Mouse (Mus musculus) neural tube, embryonic 15.5 days (tissue): ENCODE measurements at regions not wholly inside any gene's neighbourhood (a gene's known extent, or its start where the extent isn't known, plus 50 kb on each side); places are given as distances from the start of the nearest gene placed in this dataset.

Experiments used
- ATAC-seq: fragments of 200-750 bp; cut with Nextera tagmentation; 2 replicates; pipeline ENCODE4 v1.8.0; 2017; ENCODE audit warnings: mild to moderate bottlenecking, moderate TSS enrichment, moderate library complexity; ENCODE audit not compliant: low FRiP score
- H3K27ac ChIP-seq: fragments of 300-500 bp; sonication (generic); replicated peaks from 2 replicates; pipeline ENCODE4 v1.5.1; 2015; ENCODE audit warnings: mild to moderate bottlenecking, inconsistent platforms
- H3K27me3 ChIP-seq: fragments of 300-500 bp; sonication (generic); replicated peaks from 2 replicates; pipeline ENCODE4 v1.6.1; 2015; ENCODE audit warnings: inconsistent platforms
- H3K36me3 ChIP-seq: fragments of 300-500 bp; sonication (generic); 2 replicates; pipeline ENCODE4 v1.6.1; 2015; ENCODE audit warnings: inconsistent platforms
- H3K4me1 ChIP-seq: fragments of 300-500 bp; sonication (generic); 2 replicates; pipeline ENCODE4 v1.6.1; 2015; ENCODE audit warnings: inconsistent platforms
- H3K4me2 ChIP-seq: fragments of 300-500 bp; sonication (generic); 2 replicates; pipeline ENCODE4 v1.6.1; 2015; ENCODE audit warnings: inconsistent platforms, mild to moderate bottlenecking, moderate library complexity
- H3K4me3 ChIP-seq: fragments of 300-500 bp; sonication (generic); replicated peaks from 2 replicates; pipeline ENCODE4 v1.5.1; 2015; ENCODE audit warnings: mild to moderate bottlenecking, inconsistent platforms
- H3K9ac ChIP-seq: fragments of 300-500 bp; sonication (generic); replicated peaks from 2 replicates; pipeline ENCODE4 v1.6.1; 2015; ENCODE audit warnings: mild to moderate bottlenecking, inconsistent platforms
- H3K9me3 ChIP-seq: fragments of 300-500 bp; sonication (generic); replicated peaks from 2 replicates; pipeline ENCODE4 v1.6.1; 2016; ENCODE audit warnings: inconsistent platforms
- WGBS: fragments of 180-500 bp; shearing (Covaris S2); methylation state at CpG from one replicate; pipeline ENCODE4 v1.1.7; 2015; ENCODE audit warnings: mixed read lengths; 5-methylcytosine and 5-hydroxymethylcytosine counted together

DNA sequence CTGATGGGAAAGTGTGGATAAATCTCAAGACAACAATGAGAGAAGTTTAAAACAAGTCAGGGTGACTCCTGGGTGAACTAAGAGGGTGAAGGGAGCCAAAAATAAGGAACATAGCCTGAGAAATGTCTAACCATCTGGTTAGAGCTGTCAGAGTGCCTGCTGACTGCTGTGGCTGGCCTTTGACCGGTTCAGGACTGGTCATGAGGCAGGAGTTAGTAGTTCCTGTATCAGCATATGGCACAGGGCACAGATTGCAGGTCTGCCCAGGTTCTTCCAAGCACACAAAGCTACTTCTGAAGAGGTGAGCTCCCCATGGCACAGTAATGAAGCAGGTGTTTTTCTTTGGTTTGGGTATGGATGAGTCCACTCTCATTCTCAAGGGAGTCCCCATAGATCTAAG lies 302.0 kb downstream of the Cd109 start:
- Histone ChIP-seq H3K9me3 (no peaks in the 10 kb centered on the region), H3K4me2 (no peak overlapping the region), H3K9ac (no peak overlapping the region), H3K4me1 (no peaks in the 10 kb centered on the region), H3K36me3 (no peaks in the 10 kb centered on the region), H3K27me3 (no peaks in the 10 kb centered on the region), H3K4me3 (no peak overlapping the region), H3K27ac (no peak overlapping the region)
- WGBS: 95% methylated on average over 1 of the region's 1 CpGs
- ATAC-seq: no peak

DNA sequence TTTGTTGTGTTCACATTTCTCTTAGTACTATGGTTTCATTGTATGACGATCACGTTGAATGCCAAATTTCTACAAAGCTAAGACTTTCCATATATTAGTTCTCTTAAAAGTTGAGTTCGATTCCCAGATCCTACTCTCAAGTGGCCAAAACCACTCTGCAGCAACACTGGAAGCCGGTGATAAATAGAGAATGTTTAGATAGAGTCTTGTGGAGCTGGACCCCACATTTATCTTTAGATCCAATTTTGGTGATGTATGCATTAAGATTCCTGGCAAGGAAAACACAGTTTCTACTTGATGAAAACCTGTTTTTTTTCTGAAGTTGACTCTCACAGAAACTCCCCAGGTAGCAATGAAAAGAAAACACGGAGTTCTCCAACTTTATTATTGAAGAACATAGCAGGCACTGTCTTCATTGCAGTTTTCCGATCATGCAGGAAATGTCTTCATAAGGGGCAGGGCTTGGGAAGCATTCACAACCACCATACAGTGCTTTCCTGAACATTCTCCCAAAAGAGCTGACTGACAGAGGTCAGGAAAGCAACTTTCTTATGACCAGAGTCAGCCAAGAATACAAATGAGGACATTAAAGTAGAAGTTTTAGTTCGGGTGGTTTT lies 310.7 kb downstream of the Cd109 start:
- no peak overlapping the region for H3K27ac ChIP-seq
- 85% methylated on average over 7 of the region's 7 CpGs for WGBS
- ATAC-seq: no peak
- H3K36me3 ChIP-seq: no peaks in the 10 kb centered on the region
- no peak overlapping the region for H3K4me3 ChIP-seq
- no peak overlapping the region for H3K9ac ChIP-seq
- H3K4me1 ChIP-seq: no peaks in the 10 kb centered on the region
- H3K9me3 ChIP-seq: no peaks in the 10 kb centered on the region
- H3K27me3 ChIP-seq: no peaks in the 10 kb centered on the region
- H3K4me2 ChIP-seq: no peak overlapping the region

DNA sequence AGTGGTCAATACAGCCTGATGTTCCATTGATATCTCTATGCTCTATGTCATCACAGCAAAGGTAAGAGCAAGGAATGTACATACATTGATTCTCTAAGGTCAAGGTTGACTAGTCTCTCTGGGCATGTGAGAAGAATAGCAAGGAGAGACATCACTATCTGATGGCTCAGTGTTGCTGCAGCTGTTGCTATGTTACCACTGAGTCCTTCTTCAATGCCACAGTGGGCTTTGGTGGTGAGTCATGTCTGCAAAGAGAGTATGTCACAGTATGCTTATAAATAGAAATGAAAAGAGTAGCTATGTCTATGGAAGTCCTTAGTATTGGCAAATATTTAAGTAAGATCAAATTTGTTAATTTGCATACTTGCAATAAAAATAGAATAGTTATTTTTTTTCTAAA lies 326.3 kb downstream of the Cd109 start:
- H3K27ac ChIP-seq: no peak overlapping the region
- H3K4me2 ChIP-seq: no peak overlapping the region
- no peak for ATAC-seq
- no peaks in the 10 kb centered on the region for H3K9me3 ChIP-seq
- H3K36me3 ChIP-seq: no peaks in the 10 kb centered on the region
- no peak overlapping the region for H3K9ac ChIP-seq
- no peak overlapping the region for H3K4me3 ChIP-seq
- H3K27me3 ChIP-seq: no peaks in the 10 kb centered on the region
- no peaks in the 10 kb centered on the region for H3K4me1 ChIP-seq

- WGBS: 38% methylated on average over 1 of the region's 1 CpGs
Observed at GRCm38 (mm10) chr9:78964813-78965212, 349.5 kb downstream of the Cd109 start.

GRCm38 (mm10) chr9:78965226-78965950 lies 350.0 kb downstream of the Cd109 start:
- no peaks in the 10 kb centered on the region for H3K27me3 ChIP-seq
- H3K4me2 ChIP-seq: no peak overlapping the region
- H3K4me1 ChIP-seq: no peaks in the 10 kb centered on the region
- no peak overlapping the region for H3K4me3 ChIP-seq
- no peaks in the 10 kb centered on the region for H3K9me3 ChIP-seq
- H3K27ac ChIP-seq: no peak overlapping the region
- no peaks in the 10 kb centered on the region for H3K36me3 ChIP-seq
- no peak overlapping the region for H3K9ac ChIP-seq
- 77% methylated on average over 14 of the region's 14 CpGs for WGBS
- ATAC-seq: no peak

More at GRCm38 (mm10) chr9:78964813-78965212, 349.5 kb downstream of the Cd109 start:
- ATAC-seq: no peak
- Histone ChIP-seq H3K9me3 (no peaks in the 10 kb centered on the region), H3K4me3 (no peak overlapping the region), H3K36me3 (no peaks in the 10 kb centered on the region), H3K27ac (no peak overlapping the region), H3K27me3 (no peaks in the 10 kb centered on the region), H3K9ac (no peak overlapping the region), H3K4me2 (no peak overlapping the region), H3K4me1 (no peaks in the 10 kb centered on the region)

DNA sequence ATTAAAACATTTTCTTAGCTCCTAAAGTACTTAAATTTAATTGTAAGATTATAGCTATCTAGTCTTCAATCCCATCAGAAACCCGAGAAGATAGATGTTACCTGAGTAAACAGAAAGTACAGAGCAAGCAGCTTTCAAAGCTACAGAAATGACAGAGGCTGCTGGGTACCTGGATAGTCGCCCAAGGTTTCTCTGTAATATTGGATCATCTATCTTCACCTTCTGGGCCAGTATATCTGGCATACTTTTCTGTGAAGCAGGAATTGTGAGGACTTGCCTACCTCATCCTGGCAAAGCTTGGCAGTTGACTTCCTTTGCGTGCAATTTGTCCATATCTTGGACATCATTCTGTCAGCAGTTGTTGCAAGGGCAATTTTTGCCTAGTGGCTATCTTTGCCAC lies 356.4 kb downstream of the Cd109 start:
- Histone ChIP-seq H3K27ac (no peak overlapping the region), H3K4me2 (no peak overlapping the region), H3K27me3 (no peaks in the 10 kb centered on the region), H3K9ac (no peak overlapping the region), H3K9me3 (no peaks in the 10 kb centered on the region), H3K36me3 (no peaks in the 10 kb centered on the region), H3K4me3 (no peak overlapping the region), H3K4me1 (no peaks in the 10 kb centered on the region)
- WGBS: 84% methylated on average over 3 of the region's 3 CpGs
- no peak for ATAC-seq

DNA sequence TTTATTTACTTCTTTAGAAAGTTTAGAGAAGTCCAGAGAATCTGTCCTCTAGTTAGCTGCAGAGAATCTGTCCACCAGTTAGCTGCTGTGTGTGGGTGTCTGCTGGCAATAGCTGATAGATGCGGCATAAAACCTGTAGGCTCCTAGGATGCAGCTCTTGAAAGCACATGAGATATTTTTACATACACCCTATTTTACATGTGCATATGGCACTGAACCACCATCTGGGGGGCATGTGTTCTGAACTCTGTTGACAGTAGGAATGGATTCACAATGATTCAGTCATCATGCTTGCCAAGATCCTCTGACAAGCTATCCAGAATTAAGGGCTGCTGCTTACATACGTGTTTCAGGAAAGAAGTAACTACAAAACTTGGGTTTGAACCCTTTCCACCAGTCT lies 368.4 kb downstream of the Cd109 start:
- Histone ChIP-seq H3K4me2 (no peak overlapping the region), H3K4me3 (no peak overlapping the region), H3K27me3 (no peaks in the 10 kb centered on the region), H3K36me3 (no peaks in the 10 kb centered on the region), H3K9ac (no peak overlapping the region), H3K27ac (no peak overlapping the region), H3K4me1 (no peaks in the 10 kb centered on the region), H3K9me3 (no peaks in the 10 kb centered on the region)
- ATAC-seq: no peak
- 98% methylated on average over 2 of the region's 2 CpGs for WGBS

DNA sequence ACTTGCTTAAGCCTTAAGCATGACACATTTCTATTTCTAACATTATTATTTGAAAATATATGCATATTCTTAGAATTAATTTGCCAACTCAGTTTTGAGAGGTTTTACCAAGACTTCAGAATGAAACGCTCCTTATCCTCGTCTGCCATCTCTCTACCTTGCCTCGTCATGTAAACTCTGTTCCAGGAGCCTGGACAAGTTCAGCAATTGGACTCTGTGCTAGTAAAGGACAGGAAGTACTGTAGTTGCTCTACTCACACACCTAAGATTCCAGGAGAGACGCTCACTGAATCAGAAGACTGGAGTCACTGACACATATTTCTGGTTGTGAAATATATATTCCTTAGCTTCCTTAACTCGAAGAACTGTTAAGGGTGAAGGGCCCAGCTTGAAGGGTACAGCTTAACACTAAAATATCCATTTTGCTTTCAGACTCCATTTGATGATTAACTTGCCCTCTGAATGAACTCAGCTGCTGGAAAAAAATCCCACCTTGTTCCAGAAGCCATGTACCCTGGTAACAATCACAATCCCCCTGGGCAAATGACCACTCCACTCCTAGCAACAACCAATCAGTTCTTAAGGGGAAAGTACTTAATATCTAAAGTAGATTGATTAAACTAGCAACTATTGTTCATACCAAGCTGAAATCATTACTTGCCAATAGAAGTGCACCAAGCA lies 370.0 kb downstream of the Cd109 start:
- whole genome bisulfite sequencing: 87% methylated on average over 5 of the region's 5 CpGs
- no peak for ATAC-seq

DNA sequence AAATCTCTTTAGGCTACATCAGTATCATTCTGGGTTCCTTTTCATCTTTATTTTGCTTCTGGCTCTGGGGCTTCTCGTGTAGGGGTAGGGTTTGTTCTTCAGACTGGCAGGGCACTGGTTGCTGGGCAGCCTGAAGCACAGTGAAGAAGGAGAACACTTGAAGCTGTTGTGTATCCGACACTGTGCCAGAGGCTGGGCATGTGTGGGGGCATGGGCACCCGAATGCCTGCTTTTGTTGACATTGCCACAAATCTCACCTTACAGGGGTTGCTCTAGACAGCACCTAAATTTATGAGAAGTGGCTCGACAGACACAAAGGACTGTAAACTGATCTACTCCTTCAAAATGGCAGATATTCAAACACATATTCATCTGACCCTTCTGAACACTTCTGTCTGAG lies 376.0 kb downstream of the Cd109 start:
- H3K4me2 ChIP-seq: no peak overlapping the region
- no peaks in the 10 kb centered on the region for H3K4me1 ChIP-seq
- H3K9ac ChIP-seq: no peak overlapping the region
- no peaks in the 10 kb centered on the region for H3K36me3 ChIP-seq
- no peak for ATAC-seq
- H3K27ac ChIP-seq: no peak overlapping the region
- 51% methylated on average over 4 of the region's 4 CpGs for WGBS
- H3K27me3 ChIP-seq: no peaks in the 10 kb centered on the region
- no peak overlapping the region for H3K4me3 ChIP-seq
- no peaks in the 10 kb centered on the region for H3K9me3 ChIP-seq

More for the DNA sequence above, 370.0 kb downstream of the Cd109 start:
- Histone ChIP-seq H3K9ac (no peak overlapping the region), H3K4me3 (no peak overlapping the region), H3K36me3 (no peaks in the 10 kb centered on the region), H3K4me2 (no peak overlapping the region), H3K4me1 (no peaks in the 10 kb centered on the region), H3K27ac (no peak overlapping the region), H3K27me3 (no peaks in the 10 kb centered on the region), H3K9me3 (no peaks in the 10 kb centered on the region)

DNA sequence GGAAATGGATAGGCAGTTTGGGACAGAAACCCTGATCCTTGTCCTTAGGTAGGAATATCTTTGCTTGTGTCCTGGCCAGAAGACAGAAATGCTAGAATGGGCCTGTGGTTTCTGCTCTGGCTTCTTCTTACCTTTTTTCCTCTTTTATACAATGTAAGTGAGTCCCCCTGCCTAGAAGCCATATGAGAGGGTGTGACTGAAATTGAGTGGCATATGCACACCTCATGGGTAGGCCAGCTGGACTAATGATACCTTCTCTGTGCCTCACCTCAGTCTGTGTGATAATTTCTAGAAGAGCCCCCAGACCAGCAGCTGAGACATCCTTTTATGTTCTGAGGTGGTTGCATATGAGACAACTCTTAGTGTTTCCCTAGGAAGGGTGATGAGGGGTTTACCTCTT lies 385.7 kb downstream of the Cd109 start:
- Histone ChIP-seq H3K27ac (no peak overlapping the region), H3K36me3 (no peaks in the 10 kb centered on the region), H3K9me3 (no peaks in the 10 kb centered on the region), H3K4me1 (no peaks in the 10 kb centered on the region), H3K4me2 (no peak overlapping the region), H3K9ac (no peak overlapping the region), H3K27me3 (no peaks in the 10 kb centered on the region), H3K4me3 (no peak overlapping the region)
- ATAC-seq: no peak

DNA sequence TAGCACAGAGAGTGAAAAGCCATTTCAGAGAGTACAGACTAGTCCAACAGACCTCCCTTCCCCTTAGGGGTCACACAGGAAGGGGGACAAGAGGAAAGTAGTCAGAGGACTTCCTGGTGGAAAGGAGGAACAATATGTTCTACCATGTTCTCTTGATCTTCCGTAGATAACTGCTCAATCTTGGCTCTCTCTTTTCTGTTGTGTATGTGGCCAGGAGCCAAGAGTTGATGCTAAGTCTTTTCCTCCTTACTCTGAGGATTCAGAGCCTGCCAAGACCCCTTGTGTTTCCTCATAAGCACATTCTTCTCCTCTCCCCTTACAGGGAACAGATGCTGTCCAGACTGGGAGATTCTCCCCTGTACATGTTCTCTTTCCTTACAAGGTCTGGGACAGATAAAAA lies 386.6 kb downstream of the Cd109 start:
- ATAC-seq: no peak

GRCm38 (mm10) chr9:79004296-79004980 lies 389.1 kb downstream of the Cd109 start:
- Histone ChIP-seq H3K9me3 (no peaks in the 10 kb centered on the region), H3K4me3 (no peak overlapping the region), H3K36me3 (no peaks in the 10 kb centered on the region), H3K4me2 (no peak overlapping the region), H3K4me1 (no peaks in the 10 kb centered on the region), H3K27me3 (no peaks in the 10 kb centered on the region), H3K27ac (no peak overlapping the region), H3K9ac (no peak overlapping the region)
- ATAC-seq: no peak
- WGBS: 78% methylated on average over 3 of the region's 3 CpGs

More for the DNA sequence above, 386.6 kb downstream of the Cd109 start:
- WGBS: 75% methylated on average over 1 of the region's 1 CpGs
- no peaks in the 10 kb centered on the region for H3K9me3 ChIP-seq
- no peaks in the 10 kb centered on the region for H3K27me3 ChIP-seq
- H3K4me3 ChIP-seq: no peak overlapping the region
- no peak overlapping the region for H3K9ac ChIP-seq
- no peak overlapping the region for H3K4me2 ChIP-seq
- H3K27ac ChIP-seq: no peak overlapping the region
- H3K36me3 ChIP-seq: no peaks in the 10 kb centered on the region
- no peaks in the 10 kb centered on the region for H3K4me1 ChIP-seq
